Mouse (Mus musculus): ENCODE results near the gene Pdzd2. TPM values are rescaled to one million over a fixed set of nuclear protein-coding genes. Genes with fewer than 3 reads are reported as not detected.

Gene Pdzd2
- polyA plus RNA-seq, 2 experiments = 0.19 to 0.89 TPM

GRCm38 (mm10) chr15:12341401-12341758 is 398.3 kb downstream of the Pdzd2 start:
- peak overlapping the region in 1 of 2 experiments; percentile 34; a peak in 2 of 4 replicates for H3K4me3 ChIP-seq (ENCODE audit: insufficient read depth in 1 of 2, low read depth in 2 of 2, low read length in 2 of 2)

GRCm38 (mm10) chr15:12340536-12341400 is 399.0 kb downstream of the Pdzd2 start:
- H3K27ac ChIP-seq = peak overlapping the region; percentile 92

More at GRCm38 (mm10) chr15:12341401-12341758, 398.3 kb downstream of the Pdzd2 start:
- WGBS (ENCODE audit: insufficient replicate concordance) = 18% methylated on average over 4 of the region's 4 CpGs
- Histone ChIP-seq H3K27ac (peak overlapping the region; percentile 92), H3K36me3 (replicated peaks; ENCODE audit: control insufficient read depth, insufficient read depth, low read depth) (peaks cover 7% of the 10 kb centered on the region), H3K27me3 (ENCODE audit: control insufficient read depth, insufficient read depth, low read length) (no peaks in the 10 kb centered on the region), H3K4me2 (ENCODE audit: low read depth) (peak overlapping the region; percentile 73), H3K4me1 (replicated peaks; ENCODE audit: control insufficient read depth in 2 of 2, insufficient read depth in 2 of 2, low read length in 1 of 2) (peaks cover 30 to 49% of the 10 kb centered on the region in 2 experiments), H3K9ac (replicated peaks) (peak overlapping the region; percentile 43), H3K9me3 (ENCODE audit: control insufficient read depth, low read length) (no peaks in the 10 kb centered on the region)
- ATAC-seq (ENCODE audit: insufficient read depth) = peak; percentile 68
- no peak for DNase-seq (ENCODE audit: low read depth in 3 of 3, low spot score in 3 of 3)
- TF ChIP-seq EP300 (IDR thresholded peaks at IDR 0.05; ENCODE audit: low read depth) (no peak), CTCF (IDR thresholded peaks at IDR 0.05; ENCODE audit: low read depth) (no peak; the same call in 1 of the 2 replicates)

GRCm38 (mm10) chr15:12337779-12338137 is 402.0 kb downstream of the Pdzd2 start:
- Histone ChIP-seq H3K27me3 (ENCODE audit: control insufficient read depth, insufficient read depth, low read length) (no peaks in the 10 kb centered on the region), H3K4me1 (replicated peaks; ENCODE audit: control insufficient read depth in 2 of 2, insufficient read depth in 2 of 2, low read length in 1 of 2) (peaks cover 51 to 53% of the 10 kb centered on the region in 2 experiments), H3K36me3 (replicated peaks; ENCODE audit: control insufficient read depth, insufficient read depth, low read depth) (no peaks in the 10 kb centered on the region), H3K9me3 (ENCODE audit: control insufficient read depth, low read length) (no peaks in the 10 kb centered on the region), H3K9ac (replicated peaks) (no peak overlapping the region), H3K27ac (peak overlapping the region; percentile 45), H3K4me2 (ENCODE audit: low read depth) (no peak overlapping the region), H3K4me3 (ENCODE audit: insufficient read depth in 1 of 2, low read depth in 2 of 2, low read length in 2 of 2) (no peak overlapping the region)
- DNase-seq (ENCODE audit: low read depth in 3 of 3, low spot score in 3 of 3) (no peak), ATAC-seq (ENCODE audit: insufficient read depth) (no peak)
- WGBS (ENCODE audit: insufficient replicate concordance) = 30% methylated on average over 3 of the region's 3 CpGs
- no peak for TF ChIP-seq EP300 (IDR thresholded peaks at IDR 0.05; ENCODE audit: low read depth)

More at GRCm38 (mm10) chr15:12340536-12341400, 399.0 kb downstream of the Pdzd2 start:
- TF ChIP-seq CTCF (IDR thresholded peaks at IDR 0.05; ENCODE audit: low read depth) = no peak
- TF ChIP-seq EP300 (IDR thresholded peaks at IDR 0.05; ENCODE audit: low read depth) = peak; percentile 82
- Histone ChIP-seq H3K27me3 (ENCODE audit: control insufficient read depth, insufficient read depth, low read length) (no peaks in the 10 kb centered on the region), H3K4me1 (replicated peaks; ENCODE audit: control insufficient read depth in 2 of 2, insufficient read depth in 2 of 2, low read length in 1 of 2) (peaks cover 35 to 51% of the 10 kb centered on the region in 2 experiments), H3K4me2 (ENCODE audit: low read depth) (peak overlapping the region; percentile 73), H3K9ac (replicated peaks) (peak overlapping the region; percentile 43), H3K4me3 (ENCODE audit: insufficient read depth in 1 of 2, low read depth in 2 of 2, low read length in 2 of 2) (peak overlapping the region in 1 of 2 experiments; percentile 34; a peak in 2 of 4 replicates), H3K36me3 (replicated peaks; ENCODE audit: control insufficient read depth, insufficient read depth, low read depth) (peaks cover 7% of the 10 kb centered on the region), H3K9me3 (ENCODE audit: control insufficient read depth, low read length) (no peaks in the 10 kb centered on the region)
- peak; percentile 37 to 52 (median 50) for DNase-seq (ENCODE audit: low read depth in 3 of 3, low spot score in 3 of 3)
- peak; percentile 74 for ATAC-seq (ENCODE audit: insufficient read depth)
- WGBS (ENCODE audit: insufficient replicate concordance) = 20% methylated on average over 5 of the region's 5 CpGs

GRCm38 (mm10) chr15:12337030-12337778 is 402.5 kb downstream of the Pdzd2 start:
- ATAC-seq (ENCODE audit: insufficient read depth) (peak; percentile 59), DNase-seq (ENCODE audit: low read depth in 3 of 3, low spot score in 3 of 3) (peak; percentile 39 to 52 (median 51))
- Histone ChIP-seq H3K4me1 (replicated peaks; ENCODE audit: control insufficient read depth in 2 of 2, insufficient read depth in 2 of 2, low read length in 1 of 2) (peaks cover 51 to 52% of the 10 kb centered on the region in 2 experiments), H3K4me3 (ENCODE audit: insufficient read depth in 1 of 2, low read depth in 2 of 2, low read length in 2 of 2) (no peak overlapping the region), H3K4me2 (ENCODE audit: low read depth) (peak overlapping the region; percentile 12; the same call in 1 of the 2 replicates), H3K9ac (replicated peaks) (no peak overlapping the region), H3K9me3 (ENCODE audit: control insufficient read depth, low read length) (no peaks in the 10 kb centered on the region), H3K36me3 (replicated peaks; ENCODE audit: control insufficient read depth, insufficient read depth, low read depth) (no peaks in the 10 kb centered on the region), H3K27ac (peak overlapping the region; percentile 23), H3K27me3 (ENCODE audit: control insufficient read depth, insufficient read depth, low read length) (no peaks in the 10 kb centered on the region)
- WGBS (ENCODE audit: insufficient replicate concordance) = 34% methylated on average over 4 of the region's 4 CpGs
- TF ChIP-seq EP300 (IDR thresholded peaks at IDR 0.05; ENCODE audit: low read depth) (peak; percentile 66), CTCF (IDR thresholded peaks at IDR 0.05; ENCODE audit: low read depth) (no peak)

- H3K27ac ChIP-seq = no peak overlapping the region
These were observed 405.3 kb downstream of the Pdzd2 start for GRCm38 (mm10) chr15:12334381-12334780.

More at GRCm38 (mm10) chr15:12334381-12334780, 405.3 kb downstream of the Pdzd2 start:
- no peak overlapping the region for H3K4me3 ChIP-seq (ENCODE audit: insufficient read depth in 1 of 2, low read depth in 2 of 2, low read length in 2 of 2)
- no peak overlapping the region for H3K9ac ChIP-seq (replicated peaks)
- ATAC-seq (ENCODE audit: insufficient read depth) (no peak), DNase-seq (ENCODE audit: low read depth in 3 of 3, low spot score in 3 of 3) (no peak)
- WGBS (ENCODE audit: insufficient replicate concordance) = 67% methylated on average over 4 of the region's 4 CpGs
- H3K27me3 ChIP-seq (ENCODE audit: control insufficient read depth, insufficient read depth, low read length) = no peaks in the 10 kb centered on the region
- H3K4me2 ChIP-seq (ENCODE audit: low read depth) = no peak overlapping the region
- peaks cover 24 to 41% of the 10 kb centered on the region in 2 experiments for H3K4me1 ChIP-seq (replicated peaks; ENCODE audit: control insufficient read depth in 2 of 2, insufficient read depth in 2 of 2, low read length in 1 of 2)
- no peak for TF ChIP-seq CTCF (IDR thresholded peaks at IDR 0.05; ENCODE audit: low read depth)
- no peak for TF ChIP-seq EP300 (IDR thresholded peaks at IDR 0.05; ENCODE audit: low read depth)
- H3K9me3 ChIP-seq (ENCODE audit: control insufficient read depth, low read length) = no peaks in the 10 kb centered on the region
- no peaks in the 10 kb centered on the region for H3K36me3 ChIP-seq (replicated peaks; ENCODE audit: control insufficient read depth, insufficient read depth, low read depth)
